Mouse (Mus musculus): Measurements from ENCODE around the gene Cd151.

The Cd151 gene

DNA sequence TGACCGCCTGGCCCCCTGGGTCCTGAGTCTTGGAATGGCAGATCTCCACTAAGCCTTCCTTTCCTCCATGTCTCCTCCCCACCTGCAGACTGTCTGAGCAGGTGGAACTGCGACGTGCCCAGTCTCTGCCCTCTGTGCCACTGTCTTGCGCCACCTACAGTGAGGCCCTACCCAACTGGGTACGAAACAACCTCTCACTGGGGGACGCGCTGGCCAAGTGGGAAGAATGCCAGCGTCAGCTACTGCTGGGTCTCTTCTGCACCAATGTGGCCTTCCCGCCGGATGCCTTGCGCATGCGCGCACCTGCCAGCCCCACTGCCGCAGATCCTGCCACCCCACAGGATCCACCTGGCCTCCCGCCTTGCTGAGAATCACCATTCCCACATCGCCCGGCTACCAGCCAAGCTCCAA lies 7.9 kb upstream of the Cd151 start:
- CTCF ChIA-PET, result interaction anchor here (0.5 to 3.8 kb wide), 24 partner anchors 9 to 384 kb away, joined by 3 to 27 read pairs (median 5); partner anchors contain the start of genes Eps8l2 (in 1 of the 4), Pidd1 (in 1 of the 4), Polr2l (in 1 of the 4) and Rplp2 (in 1 of the 4)
- POLR2A ChIA-PET, result interaction anchor here in 3 of 4 experiments (1.0 to 38.4 kb wide), 18 partner anchors 0 to 231 kb away, joined by 3 to 944 read pairs (median 6); partner anchors contain the start of genes Cd151 (in 2 of the 3), Cracr2b (in 2 of the 3), Pidd1 (in 2 of the 3) and Pnpla2 (in 2 of the 3)

GRCm38 (mm10) chr7:141460001-141460390 lies 7.2 kb upstream of the Cd151 start:
- POLR2A ChIA-PET, result interaction anchor here (0.6 to 38.4 kb wide), 20 partner anchors 1 to 245 kb away, joined by 3 to 944 read pairs (median 5); partner anchors contain the start of genes Cd151 (in 2 of the 4), Cracr2b (in 2 of the 4), Pidd1 (in 2 of the 4) and Pnpla2 (in 2 of the 4)
- CTCF ChIA-PET, result interaction anchor here in 3 of 4 experiments (0.7 to 3.8 kb wide), 12 partner anchors 9 to 122 kb away, joined by 3 to 27 read pairs (median 6); partner anchors contain the start of genes Eps8l2 (in 1 of the 3) and Taldo1 (in 1 of the 3)

- ChIA-PET POLR2A (interaction anchor here (0.6 to 38.4 kb wide), 21 partner anchors 1 to 245 kb away, joined by 3 to 944 read pairs (median 4); partner anchors contain the start of genes Rplp2 (in 3 of the 4), Cd151 (in 2 of the 4), Cracr2b (in 2 of the 4) and Pidd1 (in 2 of the 4)), CTCF (interaction anchor here in 3 of 4 experiments (0.6 to 3.8 kb wide), 12 partner anchors 8 to 69 kb away, joined by 3 to 27 read pairs (median 4); partner anchors contain the start of gene Taldo1 (in 1 of the 3))
Measured at GRCm38 (mm10) chr7:141460391-141461113, 6.6 kb upstream of the Cd151 start, which contains the start of gene Cracr2b. Gene Cracr2b, plus strand, starts transcription at chr7:141461094.

DNA sequence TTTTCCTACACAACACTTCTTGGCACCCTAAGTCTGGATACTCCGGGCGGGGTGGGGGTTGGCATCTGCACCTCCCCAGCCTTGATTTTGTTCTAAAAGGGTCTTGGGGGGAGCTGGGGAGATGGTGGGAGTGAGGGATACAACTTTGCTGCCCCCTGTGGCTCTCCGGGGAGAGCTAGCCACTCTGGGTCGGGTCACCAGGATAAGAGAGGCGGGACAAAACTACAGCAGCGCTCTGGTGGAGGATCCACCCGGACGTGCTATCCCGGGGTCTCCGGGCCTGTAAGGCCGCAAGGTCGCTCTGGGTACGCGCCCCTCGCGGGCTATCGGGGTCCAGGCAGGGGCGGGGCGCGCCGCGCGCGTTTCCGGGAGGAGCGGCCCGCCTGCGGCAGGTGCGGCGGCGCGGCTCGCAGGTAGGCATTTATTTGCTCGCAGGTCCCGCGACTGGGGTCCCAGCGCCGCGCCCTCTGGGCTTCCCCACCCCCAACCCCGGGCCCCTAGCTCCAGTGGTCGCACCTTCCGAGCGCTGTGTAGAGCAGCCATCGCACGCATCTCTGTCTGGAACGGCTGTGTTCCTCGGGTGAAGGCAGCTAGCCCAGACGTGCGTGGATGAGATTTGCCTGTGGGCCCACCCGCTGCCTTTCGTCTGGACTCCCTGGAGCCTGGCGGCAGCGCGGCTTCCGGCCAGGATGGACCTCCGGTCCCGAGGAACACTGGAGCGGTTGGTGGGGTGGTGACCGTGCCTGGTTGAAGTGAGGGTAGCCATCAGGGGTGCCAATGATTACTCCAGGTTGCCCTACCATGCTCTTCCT lies 5.5 kb upstream of the Cd151 start:
- ChIA-PET POLR2A (interaction anchor here (0.5 to 38.4 kb wide), 16 partner anchors 3 to 912 kb away, joined by 3 to 944 read pairs (median 8); partner anchors contain the start of genes Polr2l (in 4 of the 4), Tspan4 (in 4 of the 4), Rplp2 (in 3 of the 4) and Cd151 (in 2 of the 4)), CTCF (interaction anchor here (0.7 to 2.2 kb wide), 12 partner anchors 10 to 394 kb away, joined by 3 to 11 read pairs (median 5); partner anchors contain the start of genes Rplp2 (in 1 of the 4), Sct (in 1 of the 4) and Taldo1 (in 1 of the 4))

GRCm38 (mm10) chr7:141462333-141462821 lies 4.8 kb upstream of the Cd151 start:
- CTCF ChIA-PET, result interaction anchor here in 3 of 4 experiments (0.6 to 2.1 kb wide), 8 partner anchors 14 to 1413 kb away, joined by 3 to 11 read pairs (median 4); partner anchors contain the start of genes Msx3 (in 1 of the 3), Rplp2 (in 1 of the 3) and Sct (in 1 of the 3)

GRCm38 (mm10) chr7:141463824-141464602 lies 3.2 kb upstream of the Cd151 start:
- POLR2A ChIA-PET, result interaction anchor here (0.5 to 38.4 kb wide), 22 partner anchors 3 to 416 kb away, joined by 3 to 944 read pairs (median 5); partner anchors contain the start of genes Polr2l (in 3 of the 4), Tspan4 (in 3 of the 4), Cd151 (in 2 of the 4) and Cracr2b (in 2 of the 4)

More at GRCm38 (mm10) chr7:141462333-141462821, 4.8 kb upstream of the Cd151 start:
- POLR2A ChIA-PET, result interaction anchor here (0.5 to 38.4 kb wide), 17 partner anchors 3 to 911 kb away, joined by 3 to 944 read pairs (median 6); partner anchors contain the start of genes Polr2l (in 4 of the 4), Tspan4 (in 4 of the 4), Cd151 (in 2 of the 4) and Cracr2b (in 2 of the 4)

DNA sequence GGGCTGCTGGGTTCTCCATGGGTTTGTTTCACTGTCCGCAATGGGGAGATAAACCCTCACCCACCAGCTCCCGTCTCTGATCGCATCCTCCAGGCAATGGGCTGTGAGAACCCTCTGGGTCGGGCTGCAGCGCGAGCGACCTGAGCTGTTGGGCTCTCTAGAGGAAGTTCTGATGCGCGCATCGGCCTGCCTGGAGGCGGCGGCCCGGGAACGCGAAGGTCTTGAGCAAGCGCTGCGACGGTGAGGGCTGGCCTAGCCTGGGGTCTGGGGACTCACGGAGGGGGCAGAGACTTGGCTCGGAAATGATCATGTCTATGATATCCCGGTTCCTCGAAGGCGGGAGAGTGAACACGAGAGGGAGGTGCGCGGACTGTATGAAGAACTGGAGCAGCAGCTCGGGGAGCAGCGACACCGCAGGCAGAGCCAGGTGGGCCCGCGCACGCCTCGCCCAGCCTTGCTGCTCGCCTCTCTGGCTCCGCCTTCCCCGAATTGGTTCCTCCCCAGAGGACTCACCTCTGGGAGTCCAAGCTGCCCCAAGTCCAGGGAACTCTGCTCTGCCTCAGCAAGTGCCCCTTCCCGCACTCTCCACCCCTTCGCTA lies 2.5 kb upstream of the Cd151 start:
- CTCF ChIA-PET, result interaction anchor here in 3 of 4 experiments (0.5 to 1.7 kb wide), 19 partner anchors 9 to 241 kb away, joined by 3 to 12 read pairs (median 4); partner anchors contain the start of genes Eps8l2 (in 1 of the 3), Pnpla2 (in 1 of the 3), Polr2l (in 1 of the 3) and Tspan4 (in 1 of the 3)
- POLR2A ChIA-PET, result interaction anchor here (0.6 to 38.4 kb wide), 27 partner anchors 3 to 365 kb away, joined by 3 to 944 read pairs (median 4); partner anchors contain the start of genes Cd151 (in 2 of the 4), Cracr2b (in 2 of the 4), Pidd1 (in 2 of the 4) and Pnpla2 (in 2 of the 4)

More at GRCm38 (mm10) chr7:141463824-141464602, 3.2 kb upstream of the Cd151 start:
- CTCF ChIA-PET, result interaction anchor here in 3 of 4 experiments (0.5 to 2.1 kb wide), 12 partner anchors 8 to 55 kb away, joined by 3 to 5 read pairs (median 4); partner anchors contain the start of genes Polr2l (in 1 of the 3) and Tspan4 (in 1 of the 3)

DNA sequence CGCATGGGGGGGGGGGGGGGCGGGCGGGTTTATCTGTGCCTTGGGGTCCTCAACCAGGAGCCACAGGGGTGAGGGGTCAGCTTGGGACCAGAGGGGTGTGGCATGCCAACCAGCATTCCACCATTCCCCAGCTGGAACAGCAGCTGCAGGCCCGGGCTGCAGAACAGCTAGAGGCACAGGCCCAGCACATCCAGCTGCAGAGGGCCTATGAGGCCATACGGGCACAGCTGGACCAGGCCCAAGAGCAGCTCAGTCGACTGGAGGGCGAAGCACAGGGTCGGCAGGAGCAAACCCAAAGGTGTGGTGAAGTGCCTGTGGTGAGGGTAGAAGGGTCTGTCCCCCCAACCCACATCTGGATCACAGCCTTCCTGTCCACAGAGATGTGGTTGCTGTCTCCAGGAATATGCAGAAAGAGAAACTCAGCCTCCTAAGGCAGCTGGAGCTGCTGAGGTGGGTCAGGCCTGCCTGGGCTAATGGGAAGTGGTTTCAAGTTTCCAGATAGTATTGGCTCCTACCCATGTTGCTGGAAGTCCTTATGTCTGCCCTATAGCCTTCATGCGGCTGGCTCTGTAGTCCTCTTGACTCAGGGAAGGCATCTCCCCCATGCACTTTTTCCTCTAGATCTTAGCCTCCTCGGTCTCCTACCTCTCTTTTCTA lies 1.7 kb upstream of the Cd151 start:
- ChIA-PET POLR2A (interaction anchor here in 3 of 4 experiments (0.6 to 38.4 kb wide), 27 partner anchors 2 to 366 kb away, joined by 3 to 944 read pairs (median 5); partner anchors contain the start of genes Polr2l (in 3 of the 3), Tspan4 (in 3 of the 3), Cd151 (in 2 of the 3) and Cracr2b (in 2 of the 3)), CTCF (interaction anchor here in 3 of 4 experiments (0.6 to 1.7 kb wide), 18 partner anchors 10 to 242 kb away, joined by 3 to 12 read pairs (median 4); partner anchors contain the start of genes Eps8l2 (in 1 of the 3), Pnpla2 (in 1 of the 3), Polr2l (in 1 of the 3) and Tspan4 (in 1 of the 3))

DNA sequence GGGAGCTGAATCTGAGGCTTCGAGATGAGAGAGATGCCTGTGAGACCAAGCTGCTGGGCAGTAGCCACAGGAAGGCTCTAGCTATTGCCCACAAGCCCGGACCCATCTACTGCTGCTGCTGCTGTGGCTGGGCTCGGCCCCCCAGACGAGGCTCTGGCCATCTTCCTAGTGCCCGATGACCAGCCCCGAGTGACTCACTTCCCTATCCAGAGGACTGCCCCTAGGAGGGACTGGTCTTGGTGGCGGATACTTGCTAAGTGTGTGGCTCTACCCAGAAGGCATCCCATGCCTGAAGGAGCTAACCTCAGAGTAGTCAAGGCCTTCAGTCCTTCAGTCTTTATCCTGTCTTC lies 1.2 kb upstream of the Cd151 start:
- POLR2A ChIA-PET, result interaction anchor here (0.7 to 38.4 kb wide), 19 partner anchors 1 to 92 kb away, joined by 3 to 944 read pairs (median 5); partner anchors contain the start of genes Pnpla2 (in 3 of the 4), Polr2l (in 3 of the 4), Tspan4 (in 3 of the 4) and Cd151 (in 2 of the 4)
- CTCF ChIA-PET, result interaction anchor here in 2 of 4 experiments (1.0 to 1.7 kb wide), 6 partner anchors 11 to 71 kb away, joined by 3 to 10 read pairs (median 4); partner anchors contain the start of gene Pnpla2 (in 1 of the 2)

DNA sequence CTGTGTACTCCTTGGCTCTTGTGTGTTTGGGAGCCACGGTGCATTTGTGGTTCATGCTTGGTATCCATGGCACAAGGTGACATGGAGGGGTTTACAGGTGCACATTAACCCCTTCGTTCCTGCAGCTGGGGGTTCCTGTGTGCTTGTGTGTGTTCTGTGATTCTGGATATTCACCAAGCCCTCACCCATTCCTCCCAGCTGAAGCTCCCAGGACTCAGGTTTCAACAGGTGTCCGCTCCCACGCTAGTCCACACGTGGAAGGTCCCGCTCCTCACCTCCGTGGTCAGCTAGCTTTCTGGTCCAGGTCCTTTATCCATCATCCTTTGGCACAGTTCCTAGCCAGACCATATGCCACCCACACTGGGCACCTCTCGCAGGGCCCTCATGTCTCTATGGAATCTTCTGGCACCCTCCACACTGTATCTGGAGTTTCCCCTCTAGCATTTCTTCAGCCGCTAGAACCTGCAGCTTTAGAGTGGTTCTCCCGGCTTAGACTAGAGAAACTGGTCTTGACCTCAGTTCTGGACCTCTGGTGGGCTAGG lies 514 bp upstream of the Cd151 start:
- ChIA-PET CTCF (interaction anchor here in 3 of 4 experiments (0.6 to 3.3 kb wide), 10 partner anchors 8 to 75 kb away, joined by 3 to 22 read pairs (median 4); partner anchors contain the start of genes Pnpla2 (in 1 of the 3) and Taldo1 (in 1 of the 3)), POLR2A (interaction anchor here (0.6 to 38.4 kb wide), 19 partner anchors 1 to 122 kb away, joined by 3 to 944 read pairs (median 6); partner anchors contain the start of genes Rplp2 (in 4 of the 4), Pnpla2 (in 3 of the 4), Cd151 (in 2 of the 4) and Cend1 (in 2 of the 4))

DNA sequence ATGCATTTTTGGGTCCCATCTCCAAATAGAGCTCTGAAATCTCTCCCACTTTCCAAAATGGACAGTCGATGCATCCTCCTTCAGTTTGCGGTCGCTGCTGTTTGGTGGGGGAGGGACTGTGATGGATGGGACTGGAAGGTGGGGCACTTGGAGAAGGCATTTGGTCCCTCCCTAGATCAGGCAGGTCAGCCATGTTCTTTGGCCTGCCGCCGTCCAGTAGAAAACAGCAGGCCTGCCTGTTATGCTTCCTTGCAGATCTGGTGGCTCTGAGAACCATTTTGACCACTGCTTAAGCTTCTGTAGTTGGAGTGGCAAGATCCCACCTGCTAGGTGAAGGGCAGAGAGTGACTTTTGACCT lies 951 bp downstream of the Cd151 start:
- ChIA-PET POLR2A (interaction anchor here (0.5 to 38.4 kb wide), 64 partner anchors 1 to 627 kb away, joined by 3 to 944 read pairs (median 4); partner anchors contain the start of genes Cracr2b (in 3 of the 4), Pnpla2 (in 3 of the 4), Rplp2 (in 3 of the 4) and Cd151 (in 2 of the 4)), CTCF (interaction anchor here (0.6 to 3.8 kb wide), 25 partner anchors 8 to 243 kb away, joined by 3 to 46 read pairs (median 5); partner anchors contain the start of genes Chid1 (in 1 of the 4), Cracr2b (in 1 of the 4), Pidd1 (in 1 of the 4) and Pnpla2 (in 1 of the 4))

DNA sequence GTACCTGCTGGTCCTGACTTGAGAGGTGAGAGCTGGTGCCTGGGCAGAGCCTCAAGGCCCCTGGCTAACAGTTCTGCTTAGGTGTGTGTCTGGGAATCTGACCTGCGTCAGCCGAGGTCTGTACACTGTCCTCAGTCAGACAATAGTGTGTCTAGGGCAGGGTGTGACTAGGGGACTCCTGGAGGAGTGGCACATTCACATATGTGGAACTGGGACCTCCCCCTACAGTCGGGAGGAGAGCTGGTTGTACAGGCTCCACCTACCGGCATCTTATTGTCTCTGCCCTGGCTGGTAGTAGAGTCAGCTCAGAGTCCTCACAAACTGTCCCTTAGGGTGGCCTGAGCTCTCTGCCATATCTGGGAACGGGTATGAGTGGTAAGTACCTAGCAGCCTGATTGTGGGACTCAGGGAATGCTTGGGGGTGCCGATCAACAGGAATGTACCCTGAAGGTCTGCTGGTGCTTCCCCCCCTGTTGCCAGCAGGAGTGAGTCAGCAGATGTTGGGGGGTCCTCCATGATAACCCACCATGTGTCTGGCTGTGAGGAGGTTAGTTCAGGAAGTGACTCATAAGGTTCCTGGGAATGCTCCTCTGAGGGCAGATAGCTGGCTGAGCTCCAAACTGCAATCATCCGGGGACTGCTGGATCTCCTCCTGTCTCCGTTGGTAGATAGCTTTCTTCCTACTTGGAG lies 1.5 kb downstream of the Cd151 start:
- CTCF ChIA-PET, result interaction anchor here (0.5 to 3.8 kb wide), 34 partner anchors 8 to 655 kb away, joined by 3 to 46 read pairs (median 4); partner anchors contain the start of genes Chid1 (in 1 of the 4), Cracr2b (in 1 of the 4), Pidd1 (in 1 of the 4) and Pnpla2 (in 1 of the 4)
- POLR2A ChIA-PET, result interaction anchor here (0.5 to 38.4 kb wide), 72 partner anchors 1 to 628 kb away, joined by 3 to 944 read pairs (median 4); partner anchors contain the start of genes Cracr2b (in 3 of the 4), Pnpla2 (in 3 of the 4), Rplp2 (in 3 of the 4) and Cd151 (in 2 of the 4)

DNA sequence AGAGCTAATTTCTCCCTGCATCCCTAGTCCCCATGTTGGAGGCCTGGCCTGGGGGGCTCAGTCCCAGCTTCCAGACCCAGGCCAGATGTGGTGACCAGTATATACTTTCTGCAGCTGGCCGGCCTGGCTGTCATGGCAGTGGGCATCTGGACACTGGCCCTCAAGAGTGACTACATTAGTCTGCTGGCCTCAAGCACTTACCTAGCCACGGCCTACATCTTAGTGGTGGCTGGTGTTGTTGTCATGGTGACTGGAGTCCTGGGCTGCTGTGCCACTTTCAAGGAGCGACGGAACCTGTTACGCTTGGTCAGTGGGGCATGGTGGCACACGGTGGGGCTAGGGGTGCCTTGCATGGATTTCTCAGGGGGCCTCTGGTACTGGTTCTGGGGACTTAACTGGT lies 2.2 kb downstream of the Cd151 start:
- ChIA-PET CTCF (interaction anchor here in 3 of 4 experiments (0.6 to 3.8 kb wide), 19 partner anchors 10 to 656 kb away, joined by 3 to 46 read pairs (median 4); partner anchors contain the start of genes Chid1 (in 1 of the 3), Cracr2b (in 1 of the 3), Pidd1 (in 1 of the 3) and Pnpla2 (in 1 of the 3)), POLR2A (interaction anchor here (0.5 to 38.4 kb wide), 40 partner anchors 2 to 523 kb away, joined by 3 to 944 read pairs (median 5); partner anchors contain the start of genes Cracr2b (in 3 of the 4), Pnpla2 (in 3 of the 4), Rplp2 (in 3 of the 4) and Cd151 (in 2 of the 4))

All from embryonic stem cell, embryonic (primary cell).